9 mouse cellular contexts compared by ENCODE assay signal in the genomic region with DNA sequence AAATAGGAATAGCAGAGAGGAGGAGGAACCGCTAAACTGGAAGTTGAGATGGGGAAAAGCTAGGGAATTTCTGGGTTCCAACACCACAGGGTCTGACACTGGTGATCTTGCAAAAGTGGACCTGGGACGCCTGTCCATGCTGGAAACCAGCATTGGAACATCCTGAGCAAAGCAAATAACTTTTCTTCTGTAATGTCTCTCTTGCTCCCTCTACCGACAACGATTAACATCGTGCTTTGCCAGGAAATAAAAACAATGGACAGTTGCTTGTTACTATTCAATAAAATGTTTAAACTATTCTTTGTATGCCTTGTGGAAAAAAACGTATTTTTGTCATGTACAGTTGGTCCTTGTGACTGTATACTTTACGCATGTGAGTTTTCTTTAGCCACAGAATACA.
DNase-seq lines count a peak whose midpoint lies in the region; ATAC-seq and TF ChIP-seq lines count a peak whose summit lies in the region.
"Had no signal": no experiment of that assay in that cellular context is flagged by ENCODE, and none has a peak within 500 bp of the region (broad histone marks: within the 10 kb centered on the region; RNA-seq: fewer than 3 reads in every experiment).

No protein-coding gene starts in this region.

- 41% methylated on average over 7 of the region's 7 CpGs for WGBS in kidney, postnatal 0 days

- intact Hi-C loops in heart, postnatal 25 days (cut with DNase I), result loop anchor here (5.0 kb wide), 1 partner anchor 281 kb away; no protein-coding TSS in a partner anchor

- no peaks in the 10 kb centered on the region for H3K4me1 ChIP-seq in kidney, postnatal 0 days (replicated peaks; ENCODE audit: insufficient read depth, low read length)
- H3K4me1 ChIP-seq: embryonic facial prominence, embryonic 13.5 days had no signal

- no peaks in the 10 kb centered on the region for H3K9me3 ChIP-seq in kidney, postnatal 0 days (replicated peaks; ENCODE audit: low read length)
- H3K9me3 ChIP-seq: embryonic facial prominence, embryonic 13.5 days had no signal

- no peaks in the 10 kb centered on the region for H3K27me3 ChIP-seq in kidney, postnatal 0 days (ENCODE audit: insufficient read depth, low read length)
- H3K27me3 ChIP-seq: embryonic facial prominence, embryonic 13.5 days had no signal

- no peaks in the 10 kb centered on the region for H3K36me3 ChIP-seq in kidney, postnatal 0 days (ENCODE audit: insufficient read depth, low read length)
- H3K36me3 ChIP-seq: embryonic facial prominence, embryonic 13.5 days had no signal

- TF ChIP-seq CTCF in kidney, postnatal 0 days (IDR thresholded peaks at IDR 0.05; ENCODE audit: low read depth), result peak; percentile 69

- H3K27ac ChIP-seq in kidney, postnatal 0 days, result no peak overlapping the region
- H3K27ac ChIP-seq: embryonic facial prominence, embryonic 13.5 days had no signal

- DNase-seq in adrenal gland, postnatal 14 days, result peak; percentile 17
- no peak for DNase-seq in adrenal gland, postnatal 4 days (ENCODE audit: low spot score in 2 of 2)
- peak; percentile 37 for DNase-seq in layer of hippocampus, adult 11-12 months (ENCODE audit: low spot score)
- no peak for DNase-seq in layer of hippocampus, adult 8-10 months (ENCODE audit: low spot score in 2 of 2)
- DNase-seq in NIH3T3 (ENCODE audit: low read depth), result peak; percentile 64
- peak; percentile 58 for DNase-seq in kidney, postnatal 0 days (ENCODE audit: low spot score)
- DNase-seq in gastrocnemius, adult 18-20 months (ENCODE audit: low spot score), result no peak
- no peak for DNase-seq in heart, postnatal 25 days (ENCODE audit: low spot score)

- no peak for ATAC-seq in kidney, postnatal 0 days (replicated peaks; ENCODE audit: low FRiP score, low read depth)

- no peak overlapping the region for H3K4me3 ChIP-seq in kidney, postnatal 0 days (replicated peaks; ENCODE audit: low read depth, low read length)
- H3K4me3 ChIP-seq: embryonic facial prominence, embryonic 13.5 days had no signal

- no peak overlapping the region for H3K4me2 ChIP-seq in kidney, postnatal 0 days (ENCODE audit: low read length)
- H3K4me2 ChIP-seq: embryonic facial prominence, embryonic 13.5 days had no signal

- H3K9ac ChIP-seq in kidney, postnatal 0 days (ENCODE audit: low read depth, low read length), result no peak overlapping the region
- H3K9ac ChIP-seq: embryonic facial prominence, embryonic 13.5 days had no signal

Comparison
In these comparisons a context has a peak if more than half of its experiments do, and no peak if none do; other contexts are left out.
1. DNase-seq: peak in adrenal gland, postnatal 14 days (single experiment), layer of hippocampus, adult 11-12 months (single experiment), NIH3T3 (single experiment) and kidney, postnatal 0 days (single experiment); none in adrenal gland, postnatal 4 days (0 of 2), layer of hippocampus, adult 8-10 months (0 of 2), gastrocnemius, adult 18-20 months (single experiment) and heart, postnatal 25 days (single experiment).